Mouse (Mus musculus): ENCODE results near the gene Tdrd7. TPM values are rescaled to one million over a fixed set of nuclear protein-coding genes. Genes with fewer than 3 reads are reported as not detected.

Tdrd7 gene
- total RNA-seq, 2 experiments from 2014 or later: 12.6 to 15.4 TPM

- DNase-seq: peak; percentile 70
These were observed 7.3 kb downstream of the Tdrd7 start for GRCm38 (mm10) chr4:45972448-45972854.

GRCm38 (mm10) chr4:45972951-45973350 is 7.8 kb downstream of the Tdrd7 start:
- no peak for DNase-seq

GRCm38 (mm10) chr4:45976931-45977667 is 12.0 kb downstream of the Tdrd7 start:
- DNase-seq: no peak

DNA sequence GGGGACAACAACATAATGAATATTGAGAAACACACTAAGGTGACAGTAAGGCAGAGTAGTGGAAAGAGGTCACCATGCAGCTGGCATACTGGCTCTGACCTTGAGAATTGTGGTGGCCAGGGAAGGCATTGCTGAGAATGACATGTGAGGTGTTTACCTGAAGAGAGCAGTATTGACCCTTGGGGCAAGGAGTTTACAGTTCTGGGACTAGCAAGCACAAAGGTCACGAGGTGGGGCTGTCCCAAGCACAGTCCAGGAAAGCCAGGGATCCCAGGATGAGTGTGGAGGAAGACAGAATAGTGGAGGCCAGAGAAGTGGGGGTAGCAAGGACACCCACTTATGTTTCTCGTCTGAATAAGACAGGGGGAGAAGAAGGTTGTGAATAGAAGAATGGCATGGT is 14.8 kb downstream of the Tdrd7 start:
- no peak for DNase-seq

DNA sequence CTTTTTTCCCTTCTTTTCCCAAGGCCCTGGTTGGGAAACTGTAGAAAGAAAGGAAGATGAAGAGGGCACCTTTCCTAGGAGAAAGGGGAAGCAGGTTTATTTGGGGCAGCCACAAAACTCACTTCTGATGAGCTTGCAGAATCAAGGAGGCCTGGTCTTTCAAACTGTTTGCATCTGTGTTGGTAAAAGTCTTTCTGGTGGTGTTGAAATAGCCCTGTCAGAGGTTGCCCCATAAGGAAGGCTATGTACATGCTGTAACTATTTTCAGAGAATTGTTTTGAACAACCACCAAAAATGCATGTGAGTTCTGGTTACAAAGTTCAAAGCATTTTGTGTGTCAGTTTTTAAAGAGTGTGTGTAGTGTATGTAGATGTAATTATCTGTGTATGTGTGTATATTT is 15.9 kb downstream of the Tdrd7 start:
- DNase-seq: no peak

GRCm38 (mm10) chr4:45990427-45991135 is 25.4 kb downstream of the Tdrd7 start:
- no peak for DNase-seq

- DNase-seq: no peak
These were observed 33.4 kb downstream of the Tdrd7 start for GRCm38 (mm10) chr4:45998536-45998935.

GRCm38 (mm10) chr4:46008142-46008793 is 43.1 kb downstream of the Tdrd7 start:
- no peak for DNase-seq

- no peak for DNase-seq
These were observed 46.6 kb downstream of the Tdrd7 start for GRCm38 (mm10) chr4:46011698-46012097.

DNA sequence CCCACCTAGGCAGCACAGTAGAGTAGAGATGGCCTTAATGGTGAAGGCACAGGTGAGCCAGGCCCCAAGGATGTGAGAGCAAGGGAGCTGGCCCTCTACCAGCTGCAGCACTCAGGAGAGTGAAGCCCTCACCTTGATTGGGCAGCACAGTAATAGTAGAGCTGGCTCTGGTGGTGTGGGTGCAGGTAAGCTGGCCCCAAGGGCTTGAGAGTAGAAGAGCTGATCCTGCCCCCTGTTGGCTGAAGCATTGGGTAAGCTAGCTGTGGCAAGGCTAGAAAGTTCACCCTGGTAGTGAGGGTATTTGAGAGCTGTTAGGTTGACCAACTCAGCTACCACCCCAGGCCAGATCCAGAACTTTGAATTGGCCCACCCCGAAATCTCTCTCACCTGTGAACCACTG is 50.5 kb downstream of the Tdrd7 start:
- no peak for DNase-seq

GRCm38 (mm10) chr4:46023021-46023481 is 57.9 kb downstream of the Tdrd7 start:
- DNase-seq: no peak

DNA sequence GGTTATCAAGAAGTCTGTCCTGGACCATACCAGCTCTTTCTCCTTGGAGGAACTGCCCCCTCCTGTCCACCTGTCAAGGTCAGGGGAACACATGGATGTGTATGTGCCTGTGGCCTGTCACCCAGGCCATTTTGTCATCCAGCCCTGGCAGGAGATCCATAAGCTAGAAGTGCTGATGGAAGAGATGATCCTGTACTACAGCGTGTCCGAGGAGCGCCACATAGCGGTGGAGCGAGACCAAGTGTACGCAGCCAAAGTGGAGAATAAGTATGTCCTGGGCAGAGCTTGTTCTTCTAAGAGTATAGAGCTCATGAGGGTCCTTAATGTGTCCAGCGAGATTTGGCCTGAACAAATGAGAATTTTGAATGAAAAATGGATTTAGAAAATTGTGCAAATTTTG is 60.8 kb downstream of the Tdrd7 start:
- DNase-seq: peak; percentile 31

GRCm38 (mm10) chr4:46028224-46028623 is 63.1 kb downstream of the Tdrd7 start:
- peak; percentile 39 for DNase-seq

DNA sequence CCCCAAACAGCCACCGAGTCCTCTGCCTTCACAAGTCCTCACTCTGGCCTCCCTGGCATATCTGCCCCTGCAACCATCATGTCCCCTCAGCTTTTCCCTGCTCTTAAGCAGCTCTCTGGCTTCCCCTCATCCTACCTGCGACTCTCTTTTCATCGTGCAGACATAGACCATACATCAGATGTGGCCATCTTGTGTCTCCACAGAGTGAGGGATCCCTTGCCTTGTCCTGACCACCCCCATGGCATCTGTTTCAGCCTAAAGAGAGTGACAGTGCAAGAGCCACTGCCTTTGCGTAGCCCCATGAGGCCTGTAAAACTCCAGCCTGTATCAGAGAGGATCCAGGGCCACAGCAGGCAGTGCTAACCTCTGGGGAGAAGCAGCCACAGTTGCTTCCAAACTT is 63.6 kb downstream of the Tdrd7 start:
- DNase-seq: no peak

DNA sequence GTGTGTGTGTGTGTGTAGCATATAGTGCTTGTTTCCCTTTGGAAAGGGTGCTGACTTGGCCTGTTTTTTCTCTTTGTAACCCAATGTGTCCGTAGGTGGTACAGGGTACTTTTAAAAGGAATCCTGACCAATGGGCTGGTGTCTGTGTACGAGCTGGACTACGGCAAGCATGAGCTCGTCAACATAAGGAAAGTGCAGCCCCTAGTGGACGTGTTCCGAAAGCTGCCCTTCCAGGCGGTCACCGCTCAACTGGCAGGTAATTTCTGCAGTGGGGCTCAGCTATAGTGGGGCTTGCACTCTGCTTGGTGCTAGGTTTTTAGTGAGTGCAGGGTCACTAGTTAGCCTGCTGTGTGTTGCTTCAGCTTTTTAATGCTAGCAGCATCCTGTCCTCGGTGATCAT is 64.4 kb downstream of the Tdrd7 start:
- DNase-seq: peak; percentile 37

GRCm38 (mm10) chr4:46032448-46032847 is 67.3 kb downstream of the Tdrd7 start:
- DNase-seq: no peak

DNA sequence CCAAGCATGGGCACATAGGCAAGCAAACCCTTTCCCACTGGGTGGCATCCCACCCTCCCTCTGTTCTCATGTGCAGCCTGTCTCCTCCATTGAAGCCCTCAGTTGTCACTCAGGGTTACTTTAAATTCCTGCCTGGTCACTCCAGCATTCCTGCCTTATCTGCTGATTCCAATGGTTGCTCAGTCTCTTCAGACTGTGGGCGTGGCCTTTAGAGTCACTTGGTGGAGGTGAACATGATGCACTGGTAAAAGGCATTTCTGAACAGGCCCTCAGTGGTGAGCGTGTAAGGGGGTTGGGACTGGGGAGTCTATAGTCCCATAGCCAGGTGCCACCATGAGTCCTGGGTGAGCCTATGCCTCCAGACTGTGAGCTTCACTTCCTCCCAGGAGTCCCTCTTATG is 68.1 kb downstream of the Tdrd7 start:
- no peak for DNase-seq

GRCm38 (mm10) chr4:46038591-46038891 is 73.4 kb downstream of the Tdrd7 start:
- DNase-seq: no peak

- peak; percentile 77 for DNase-seq
These were observed 74.0 kb downstream of the Tdrd7 start, which contains the start of gene Tmod1 for GRCm38 (mm10) chr4:46038892-46039751. Gene Tmod1 (plus strand): TSS chr4:46038935.

DNA sequence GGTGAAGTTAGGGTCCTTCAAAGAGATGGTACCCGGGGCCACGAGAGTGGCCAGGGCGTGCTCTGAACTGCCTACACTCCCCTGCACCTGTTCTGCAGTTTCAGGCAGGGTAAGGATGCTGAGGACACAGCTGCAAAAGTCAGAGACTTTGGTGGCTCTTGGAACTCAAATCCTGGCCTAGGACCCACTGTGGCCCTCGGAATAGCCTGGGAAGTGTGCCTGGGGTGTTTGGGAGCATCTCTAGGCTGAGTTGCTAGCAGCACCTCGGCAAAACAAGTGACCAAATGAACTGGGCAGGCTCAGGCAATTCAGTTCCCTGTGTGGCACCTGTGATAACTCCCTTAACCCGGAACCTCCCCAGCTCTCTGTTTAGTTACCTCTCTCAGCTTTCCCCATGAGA is 74.8 kb downstream of the Tdrd7 start:
- DNase-seq: no peak

GRCm38 (mm10) chr4:46040594-46041192 is 75.6 kb downstream of the Tdrd7 start:
- DNase-seq: no peak

All from gastrocnemius, postnatal 10 days (tissue).